Mouse (Mus musculus) bone marrow, adult 2 months (tissue): ENCODE measurements around the gene Cyp24a1.

Source experiments
- CTCF ChIP-seq: fragments of 200-500 bp; IDR thresholded peaks from 2 replicates; pipeline ENCODE4 v1.5.1; 2011; ENCODE audit warnings: low read length, control low read depth; ENCODE audit not compliant: control insufficient read depth, insufficient read depth
- POLR2A ChIP-seq: fragments of 200-500 bp; IDR thresholded peaks from 2 replicates; pipeline ENCODE4 v1.6.1; 2011; ENCODE audit warnings: low read depth, mild to moderate bottlenecking, control low read depth, low read length, borderline replicate concordance; ENCODE audit not compliant: control insufficient read depth

GRCm38 (mm10) chr2:170442535-170442934 is 54.4 kb downstream of the Cyp24a1 start:
- 0 out of 2 replicates have a peak, but pooled peaks have one; percentile 14 for TF ChIP-seq CTCF
- TF ChIP-seq POLR2A = no peak
